Mouse (Mus musculus) G1E (cell line): Measurements from ENCODE around the gene Hist1h2bg. TPM values are rescaled to one million over a fixed set of nuclear protein-coding genes. Genes with fewer than 3 reads are reported as not detected.

Source experiments
- ATAC-seq: 2 replicates; pipeline ENCODE4 v1.8.0; 2016; ENCODE audit warnings: mild to moderate bottlenecking; ENCODE audit not compliant: insufficient number of reproducible peaks, poor library complexity, low FRiP score, severe bottlenecking; ENCODE audit errors: extremely low read depth
- DNase-seq: peaks from one replicate; pipeline ENCODE4 v3.0.0; 2012; ENCODE audit warnings: low spot score
- H3K27me3 ChIP-seq: 2 replicates; pipeline ENCODE4 v1.6.1; 2012; ENCODE audit warnings: mild to moderate bottlenecking, low read length, inconsistent platforms; ENCODE audit not compliant: insufficient read depth
- H3K36me3 ChIP-seq: replicated peaks from 2 replicates; pipeline ENCODE3; 2012; ENCODE audit warnings: mild to moderate bottlenecking, inconsistent platforms
- H3K4me1 ChIP-seq: 2 replicates; pipeline ENCODE4 v1.6.1; 2012; ENCODE audit warnings: low read depth, low read length, inconsistent platforms, mixed read lengths; ENCODE audit not compliant: insufficient read depth
- H3K4me3 ChIP-seq: 2 replicates; pipeline ENCODE4 v1.5.1; 2012; ENCODE audit warnings: low read depth, mild to moderate bottlenecking, inconsistent platforms, low read length, moderate library complexity, mixed read lengths
- H3K9me3 ChIP-seq: replicated peaks from 2 replicates; pipeline ENCODE4 v1.6.1; 2012; ENCODE audit warnings: inconsistent platforms
- CTCF ChIP-seq: IDR thresholded peaks from 2 replicates; pipeline ENCODE4 v1.5.1; 2012; ENCODE audit warnings: low read depth, low read length, inconsistent platforms, mixed read lengths
- GATA1 ChIP-seq: IDR thresholded peaks from 2 replicates; pipeline ENCODE4 v1.6.1; 2012; ENCODE audit warnings: borderline replicate concordance, low read length, inconsistent platforms, mixed read lengths
- GATA2 ChIP-seq: IDR thresholded peaks from 2 replicates; pipeline ENCODE4 v1.6.1; 2012; ENCODE audit warnings: low read depth, low read length, inconsistent platforms, borderline replicate concordance
- POLR2AphosphoS5 ChIP-seq: IDR thresholded peaks from 2 replicates; pipeline ENCODE4 v1.6.1; 2012; ENCODE audit warnings: low read depth, low read length, inconsistent platforms; ENCODE audit not compliant: insufficient replicate concordance
- TAL1 ChIP-seq: conservative IDR thresholded peaks from 2 replicates; pipeline ENCODE4 v1.6.1; 2012; ENCODE audit warnings: low read depth, low read length, inconsistent platforms, mixed read lengths
- polyA plus RNA-seq: library from polyadenylated mRNA; stranded (reverse); fragments of >175 nt; gene quantifications from 2 replicates; pipeline ENCODE4 v1.2.3, GENCODE M21; 2012
- total RNA-seq, 2 experiments: library from RNA; stranded (forward) in 1 of 2; stranded (reverse) in 1 of 2; fragments of 200-1000 nt in 1 of 2; fragments of >200 nt in 1 of 2; fragmentation: Nextera tagmentation in 1 of 2; gene quantifications; 2 replicates each; pipeline ENCODE4 v1.2.3; 2014 to 2017

The Hist1h2bg gene
- total and polyA plus RNA-seq, 3 experiments: 13.0 to 1,531 (median 1,342) TPM

DNA sequence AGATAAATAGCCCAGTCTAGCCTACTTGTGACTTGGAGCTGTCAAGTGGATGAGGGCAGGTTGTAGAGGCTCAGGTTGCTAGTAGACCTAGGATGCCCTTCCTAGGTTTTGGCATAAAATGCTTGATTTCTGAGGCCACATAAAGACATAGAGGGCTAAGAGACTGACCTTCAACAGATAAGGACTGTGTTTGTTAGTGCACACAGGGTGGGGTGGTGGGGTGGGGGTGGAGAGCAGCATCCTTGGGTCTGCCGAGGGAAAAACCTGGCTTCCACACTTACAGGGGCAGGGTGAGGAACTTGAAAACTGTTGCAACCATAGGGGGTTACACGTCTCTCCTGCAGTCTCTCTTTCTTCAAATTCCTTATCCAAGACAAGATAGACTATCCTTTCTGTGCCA lies 24.0 kb downstream of the Hist1h2bg start:
- DNase-seq (no peak), ATAC-seq (no peak)
- H3K27me3 ChIP-seq: no peaks in the 10 kb centered on the region
- no peaks in the 10 kb centered on the region for H3K9me3 ChIP-seq
- no peak overlapping the region for H3K4me3 ChIP-seq
- TF ChIP-seq GATA1: no peak
- TF ChIP-seq GATA2: no peak
- TF ChIP-seq CTCF: no peak
- no peak for TF ChIP-seq TAL1
- no peak for TF ChIP-seq POLR2AphosphoS5
- H3K36me3 ChIP-seq: no peaks in the 10 kb centered on the region
- peaks cover 74% of the 10 kb centered on the region for H3K4me1 ChIP-seq

DNA sequence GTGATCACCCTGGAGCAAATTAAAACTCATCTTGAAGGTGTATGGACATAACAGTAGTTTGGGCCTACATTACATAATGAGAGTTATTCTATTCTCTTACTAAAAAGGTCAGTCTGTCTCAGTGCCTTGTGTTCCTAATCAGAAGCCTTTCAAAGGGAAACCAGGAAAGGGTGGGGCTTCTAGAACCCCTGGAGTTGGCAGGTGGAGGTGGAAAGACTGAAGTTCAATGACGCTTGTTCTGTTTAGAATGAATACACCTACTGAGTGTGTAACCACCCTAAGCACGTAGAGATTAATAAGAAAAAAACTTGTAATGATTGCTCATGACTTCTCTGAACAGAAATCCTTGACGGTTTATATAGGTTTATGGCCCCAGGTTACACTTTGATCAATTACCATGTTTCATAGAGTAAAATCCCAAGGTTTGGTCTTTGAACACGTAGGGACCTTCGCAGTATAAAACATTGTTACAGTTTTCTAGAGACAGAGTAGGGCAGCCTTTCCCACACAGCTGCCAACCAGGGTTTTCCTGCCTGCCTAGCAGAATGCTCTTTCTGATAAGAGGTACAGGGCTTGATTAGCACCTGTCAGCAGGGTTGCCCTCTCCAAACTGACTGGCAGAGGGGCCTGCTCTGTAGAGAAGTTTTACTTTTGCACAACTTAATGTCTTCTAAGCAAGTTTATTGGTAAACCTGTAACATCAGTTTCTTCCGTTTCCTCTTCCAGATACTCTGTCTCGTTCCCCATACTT lies 24.6 kb downstream of the Hist1h2bg start:
- H3K36me3 ChIP-seq: no peaks in the 10 kb centered on the region
- H3K4me1 ChIP-seq: peaks cover 70% of the 10 kb centered on the region
- DNase-seq: no peak
- no peak for ATAC-seq
- no peak overlapping the region; the same call in 1 of the 2 replicates for H3K4me3 ChIP-seq
- no peaks in the 10 kb centered on the region for H3K27me3 ChIP-seq
- TF ChIP-seq TAL1 (peak; percentile 45; the same call in 1 of the 2 replicates), GATA1 (no peak)
- no peaks in the 10 kb centered on the region for H3K9me3 ChIP-seq

DNA sequence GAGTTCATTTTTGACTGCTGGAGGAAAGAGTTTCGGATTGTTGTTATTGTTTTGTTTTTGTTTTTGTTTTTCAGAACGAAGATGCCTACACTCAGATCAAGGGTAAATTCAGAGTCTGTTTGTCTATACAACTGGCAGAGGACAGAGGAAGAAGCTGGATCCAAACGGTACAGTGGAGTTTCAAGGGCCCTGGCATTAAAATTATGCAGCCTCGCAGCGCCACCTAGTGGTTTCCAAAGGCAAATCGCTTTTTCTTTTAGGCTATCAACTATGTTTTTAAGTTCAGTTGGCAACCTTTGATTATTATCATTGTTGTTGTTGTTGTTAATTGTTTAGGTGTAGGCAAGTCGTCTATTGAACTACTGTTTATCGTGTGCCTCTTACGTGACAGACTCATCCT lies 26.8 kb downstream of the Hist1h2bg start:
- peaks cover 51% of the 10 kb centered on the region for H3K4me1 ChIP-seq
- H3K4me3 ChIP-seq: no peak overlapping the region
- no peaks in the 10 kb centered on the region for H3K9me3 ChIP-seq
- ATAC-seq: 0 out of 2 replicates have a peak, but pooled peaks have one; percentile 19
- H3K36me3 ChIP-seq: no peaks in the 10 kb centered on the region
- no peak for DNase-seq
- TF ChIP-seq POLR2AphosphoS5 (no peak), CTCF (peak; percentile 49), GATA1 (no peak), GATA2 (no peak)
- no peaks in the 10 kb centered on the region for H3K27me3 ChIP-seq

DNA sequence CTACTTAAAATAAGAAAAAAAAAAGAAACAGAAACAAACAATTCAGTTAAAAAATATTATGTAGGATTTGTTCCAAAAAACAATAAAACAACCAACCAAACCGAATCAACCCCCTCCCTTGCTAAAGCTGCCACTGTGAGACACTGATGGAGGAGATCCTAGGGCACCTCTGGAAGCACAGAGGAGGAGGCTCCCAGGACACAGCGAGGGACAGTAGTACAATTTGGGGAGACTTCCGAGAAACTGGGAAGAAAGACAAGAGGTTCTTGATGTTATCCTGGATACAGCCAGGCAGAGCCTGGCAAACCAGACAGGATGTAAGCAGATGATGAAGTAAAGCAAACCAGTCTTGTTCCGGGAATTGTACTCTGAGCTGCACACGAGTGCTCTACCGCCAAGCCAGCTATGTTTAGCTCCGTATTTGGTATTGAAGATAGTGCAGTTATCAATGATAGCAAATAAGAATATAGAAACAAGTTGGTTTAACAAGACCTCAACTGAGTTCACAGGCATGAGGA lies 32.0 kb downstream of the Hist1h2bg start:
- Histone ChIP-seq H3K9me3 (no peaks in the 10 kb centered on the region), H3K36me3 (peaks cover 7% of the 10 kb centered on the region), H3K27me3 (no peaks in the 10 kb centered on the region), H3K4me3 (no peak overlapping the region), H3K4me1 (peaks cover 24% of the 10 kb centered on the region)
- DNase-seq (no peak), ATAC-seq (no peak)
- no peak for TF ChIP-seq TAL1
- no peak for TF ChIP-seq POLR2AphosphoS5
- TF ChIP-seq GATA1: no peak
- no peak for TF ChIP-seq GATA2
- TF ChIP-seq CTCF: no peak

DNA sequence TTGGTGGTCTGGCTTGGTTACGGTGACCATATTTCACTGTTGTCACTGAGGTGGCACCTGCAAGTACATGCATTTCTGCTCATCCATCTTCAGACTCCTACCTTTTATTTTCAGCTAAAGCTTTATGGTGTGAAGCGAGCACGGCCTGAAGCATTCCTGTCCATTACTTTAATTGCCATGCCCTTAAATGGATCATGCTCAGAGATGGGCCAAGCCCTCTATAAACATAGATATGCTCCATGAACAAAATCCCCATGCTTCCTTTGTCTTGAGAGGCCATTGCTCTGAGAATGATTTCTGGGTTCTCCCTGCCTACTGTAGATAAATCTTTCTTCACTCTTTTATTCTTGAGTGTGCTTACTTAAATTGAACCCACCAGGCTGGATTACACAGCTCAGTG lies 33.3 kb downstream of the Hist1h2bg start:
- ATAC-seq: no peak
- peaks cover 7% of the 10 kb centered on the region for H3K36me3 ChIP-seq
- TF ChIP-seq GATA2 (no peak), CTCF (no peak), GATA1 (no peak), TAL1 (no peak), POLR2AphosphoS5 (no peak)

DNA sequence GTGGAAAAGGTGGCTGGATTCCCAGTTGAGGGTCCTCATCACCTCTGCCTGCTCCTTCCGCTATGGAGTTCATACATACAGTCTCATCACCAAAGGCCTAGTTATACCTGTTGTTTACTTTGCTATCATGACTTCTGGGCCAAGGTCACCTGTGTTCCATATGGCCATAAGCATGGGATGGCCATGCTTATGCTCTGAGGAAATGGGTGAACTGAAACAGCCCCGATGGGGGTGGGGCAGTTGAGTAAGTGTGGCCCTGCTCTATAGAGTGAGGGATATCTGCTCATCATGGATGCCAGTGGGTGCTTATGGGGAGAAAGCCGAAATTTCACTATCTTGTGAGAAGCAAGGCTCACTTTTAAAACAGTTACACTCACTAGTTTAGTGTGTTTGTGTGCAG lies 33.9 kb downstream of the Hist1h2bg start:
- H3K36me3 ChIP-seq: peaks cover 7% of the 10 kb centered on the region
- DNase-seq (no peak), ATAC-seq (no peak)
- no peak overlapping the region for H3K4me3 ChIP-seq
- TF ChIP-seq GATA1 (no peak), GATA2 (no peak), CTCF (no peak), POLR2AphosphoS5 (no peak), TAL1 (no peak)
- H3K27me3 ChIP-seq: no peaks in the 10 kb centered on the region
- H3K9me3 ChIP-seq: no peaks in the 10 kb centered on the region
- peaks cover 32% of the 10 kb centered on the region for H3K4me1 ChIP-seq

More for the DNA sequence above, 33.3 kb downstream of the Hist1h2bg start:
- peaks cover 26% of the 10 kb centered on the region for H3K4me1 ChIP-seq
- H3K27me3 ChIP-seq: no peaks in the 10 kb centered on the region
- no peak overlapping the region for H3K4me3 ChIP-seq
- DNase-seq: no peak
- no peaks in the 10 kb centered on the region for H3K9me3 ChIP-seq

DNA sequence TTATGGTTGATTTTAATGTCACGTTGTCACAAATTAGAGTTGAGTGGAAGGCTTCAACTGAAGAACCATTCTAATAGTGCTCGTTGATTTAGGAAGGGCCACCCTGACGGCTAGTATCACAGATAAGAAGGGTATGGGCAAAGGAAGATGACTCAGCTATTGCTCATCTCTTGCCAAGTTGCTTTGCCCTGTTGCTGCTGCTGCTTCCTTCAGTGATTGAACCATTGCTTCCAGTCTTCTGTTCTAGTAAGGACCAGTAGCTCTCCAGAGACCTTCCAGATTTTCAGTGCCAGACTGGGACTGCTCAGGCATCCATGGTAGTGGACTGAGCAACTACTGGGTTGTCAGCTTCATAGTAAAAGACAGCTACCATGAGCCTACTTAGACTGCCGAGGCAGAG lies 38.0 kb downstream of the Hist1h2bg start:
- Histone ChIP-seq H3K27me3 (no peaks in the 10 kb centered on the region), H3K9me3 (no peaks in the 10 kb centered on the region), H3K4me3 (no peak overlapping the region), H3K36me3 (peaks cover 22% of the 10 kb centered on the region), H3K4me1 (peaks cover 22% of the 10 kb centered on the region)
- no peak for TF ChIP-seq GATA2
- TF ChIP-seq TAL1: no peak
- no peak for TF ChIP-seq POLR2AphosphoS5
- TF ChIP-seq GATA1: no peak
- no peak for TF ChIP-seq CTCF
- no peak for DNase-seq
- peak; percentile 54; the same call in 1 of the 2 replicates for ATAC-seq
